Mouse (Mus musculus) heart, postnatal 25 days (tissue): ENCODE results near the gene Pfn1. TPM values are rescaled to one million over a fixed set of nuclear protein-coding genes. Genes with fewer than 3 reads are reported as not detected.
A peak's percentile ranks its signal among the peaks of the same experiment; 100 is the strongest.

Experiments
- DNase-seq: peaks from one replicate; pipeline ENCODE4 v3.0.0; 2022; ENCODE audit warnings: low spot score
- intact Hi-C: fragments of 180-260 bp; cut with DNase I; formaldehyde crosslinking; loops from one replicate; pipeline ENCODE4 v1.15.1; 2025
- total RNA-seq, 2 experiments: library from RNA; stranded (reverse); gene quantifications; 2 replicates each; pipeline ENCODE4 v1.2.3; 2021

Gene Pfn1
- total RNA-seq, 2 experiments from 2014 or later: 290 to 310 TPM

DNA sequence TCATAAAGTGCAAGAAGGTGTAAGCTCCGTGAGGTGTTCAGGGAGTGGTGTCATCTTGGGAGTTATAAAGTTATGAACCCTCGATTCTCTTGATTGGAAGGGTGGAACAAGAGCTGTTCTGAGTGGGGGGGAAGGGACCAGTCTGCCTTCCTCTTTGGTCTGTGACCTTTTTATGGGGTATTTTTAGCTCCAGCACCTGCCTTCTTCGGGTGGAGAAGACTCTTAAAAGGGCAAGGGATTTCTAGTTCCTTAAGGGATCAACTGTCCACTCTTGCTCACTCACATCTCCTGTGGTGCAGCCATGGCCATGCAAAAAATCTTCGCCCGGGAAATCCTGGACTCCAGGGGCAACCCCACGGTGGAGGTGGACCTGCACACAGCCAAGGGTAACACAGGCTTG, 3.1 kb upstream of the Pfn1 start:
- no peak for DNase-seq
- intact Hi-C loops: loop anchor here (10.0 kb wide), 1 partner anchor 643 kb away; the partner anchor contains the start of genes Acadvl and Dlg4

DNA sequence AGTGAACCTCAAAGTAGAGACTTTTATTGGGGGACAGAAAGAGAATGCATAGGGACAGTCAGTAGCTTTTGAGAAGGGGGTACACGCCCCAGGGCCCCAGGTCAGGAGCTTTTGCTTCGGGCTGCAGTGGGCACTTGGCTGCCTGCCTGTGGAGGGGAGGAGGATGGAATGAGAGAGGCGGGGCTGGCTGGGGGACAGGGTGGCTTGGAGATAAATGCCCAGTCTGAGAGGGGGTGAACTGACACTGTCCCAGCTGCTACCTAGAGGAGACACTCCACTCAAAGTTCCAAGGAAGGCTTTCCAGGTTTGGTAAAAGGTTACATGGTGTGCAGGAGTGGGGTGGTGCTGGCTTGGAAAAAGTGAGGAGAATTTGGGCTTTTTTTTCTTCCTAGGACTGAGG, 2.5 kb upstream of the Pfn1 start, which contains the start of gene Eno3:
TSS of gene Eno3 (plus strand) at position 239 of the 400 bp plus-strand sequence.
- intact Hi-C loops: loop anchor here (10.0 kb wide), 1 partner anchor 642 kb away; the partner anchor contains the start of genes Acadvl and Dlg4
- DNase-seq: no peak

DNA sequence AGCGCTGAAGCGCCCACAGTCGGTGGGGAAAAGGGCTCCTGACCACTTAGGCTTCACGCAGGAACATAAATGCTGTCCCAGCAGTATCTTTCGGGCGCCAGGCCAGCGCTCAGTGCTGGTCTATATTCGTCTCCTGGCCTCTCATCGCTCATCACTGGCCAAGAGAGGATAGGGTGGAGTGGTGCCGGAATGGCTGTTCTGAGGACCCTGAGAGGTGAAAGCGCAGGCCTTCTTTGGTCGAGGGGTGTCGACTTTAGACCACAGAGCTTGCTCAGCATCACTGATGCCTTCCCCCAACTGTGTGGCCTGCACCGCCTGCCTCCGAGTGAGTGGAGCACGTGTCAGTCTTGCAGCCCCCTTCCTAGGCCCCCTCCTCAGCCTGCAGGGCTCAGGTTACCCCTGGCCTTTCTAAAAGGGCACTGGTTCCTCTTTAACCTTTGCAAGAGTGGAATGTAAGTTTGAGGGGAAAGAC, 2.0 kb upstream of the Pfn1 start:
- intact Hi-C loops: loop anchor here (10.0 kb wide), 1 partner anchor 642 kb away; the partner anchor contains the start of genes Acadvl and Dlg4

GRCm38 (mm10) chr11:70655571-70656455, 1.4 kb upstream of the Pfn1 start:
- peak; percentile 67 for DNase-seq
- intact Hi-C loops: loop anchor here (2.0 to 10.0 kb wide), 2 partner anchors 13 to 641 kb away; partner anchors contain the start of genes Acadvl, Dlg4 and Spag7

More for the DNA sequence above, 2.0 kb upstream of the Pfn1 start:
- peak; percentile 59 for DNase-seq

DNA sequence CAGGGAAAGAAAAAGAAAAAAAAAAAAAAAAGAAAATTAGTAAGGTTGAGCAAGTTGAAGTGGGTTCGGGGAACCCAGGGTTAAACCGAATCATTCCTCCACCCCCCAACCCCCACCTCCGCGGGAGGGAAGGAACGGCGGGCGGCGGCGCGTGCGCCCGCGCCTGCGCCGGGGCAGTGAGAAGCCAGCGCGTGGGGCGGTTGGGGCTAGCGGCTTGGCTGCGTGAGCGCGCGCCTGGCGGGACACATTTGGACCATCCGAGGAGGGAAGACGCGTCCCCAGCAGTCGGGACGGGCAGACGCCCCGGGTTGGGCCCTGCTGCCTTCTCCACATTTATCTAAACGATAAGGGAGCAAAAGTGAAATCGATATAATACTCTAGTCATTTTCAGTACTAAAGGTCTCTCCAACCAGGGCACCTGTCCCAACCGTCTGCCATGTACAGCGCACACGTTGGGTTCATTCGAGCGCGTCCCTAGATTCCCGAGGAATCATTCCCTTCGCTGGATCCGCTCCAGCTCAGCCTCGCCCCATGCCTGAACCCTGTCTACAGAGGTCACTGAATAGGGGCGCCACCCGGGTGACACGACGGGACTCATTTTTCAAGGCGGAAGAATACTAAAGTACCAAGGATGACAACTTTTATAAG, 603 bp upstream of the Pfn1 start:
- peak; percentile 71 for DNase-seq
- intact Hi-C loops: loop anchor here (2.0 to 10.0 kb wide), 2 partner anchors 14 to 640 kb away; partner anchors contain the start of genes Acadvl, Dlg4 and Spag7

DNA sequence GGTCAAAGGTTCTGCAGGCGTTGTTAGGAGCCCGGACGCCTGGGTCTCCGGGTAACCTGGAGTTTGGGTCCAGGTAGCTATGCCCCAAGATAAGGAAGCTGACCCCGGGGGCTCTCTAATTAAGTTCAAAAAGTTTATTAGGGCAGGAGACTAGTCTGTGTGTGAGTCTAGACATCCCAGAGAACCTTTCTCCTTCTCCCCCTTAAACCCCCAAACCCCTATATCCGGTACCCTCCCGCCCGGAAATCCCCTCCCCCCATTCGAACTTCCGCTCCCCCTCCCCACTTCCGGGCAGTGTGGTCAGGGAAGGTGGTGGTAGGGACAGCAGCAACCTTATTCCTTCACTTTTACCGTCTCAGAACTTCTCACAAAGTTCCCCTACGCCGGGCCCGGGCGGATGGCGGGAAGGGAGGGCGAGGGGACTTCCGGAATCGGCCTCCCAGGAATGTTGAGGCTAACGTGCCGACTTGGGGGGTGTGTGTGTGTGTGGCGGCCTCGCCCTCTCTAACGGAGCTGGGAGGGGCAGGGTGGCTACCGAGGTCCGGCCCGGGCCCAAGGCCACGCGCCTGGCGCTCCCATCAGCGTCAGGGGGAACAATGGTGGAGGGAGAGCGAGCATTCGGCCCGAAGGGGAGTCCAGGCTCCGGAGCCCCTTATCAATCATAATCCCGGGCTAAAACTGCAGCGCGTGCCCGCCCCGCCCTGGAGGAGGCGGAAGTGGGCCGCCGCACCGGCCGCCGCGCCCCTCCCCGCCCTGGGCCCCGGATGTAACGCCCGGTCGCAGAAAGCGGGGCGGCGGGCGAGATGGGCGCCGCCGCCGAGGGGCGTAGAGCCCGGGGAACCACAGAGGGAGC, 873 bp downstream of the Pfn1 start:
- DNase-seq: peak; percentile 49
- intact Hi-C loops: loop anchor here (2.0 to 10.0 kb wide), 2 partner anchors 15 to 639 kb away; partner anchors contain the start of genes Acadvl, Dlg4 and Spag7

DNA sequence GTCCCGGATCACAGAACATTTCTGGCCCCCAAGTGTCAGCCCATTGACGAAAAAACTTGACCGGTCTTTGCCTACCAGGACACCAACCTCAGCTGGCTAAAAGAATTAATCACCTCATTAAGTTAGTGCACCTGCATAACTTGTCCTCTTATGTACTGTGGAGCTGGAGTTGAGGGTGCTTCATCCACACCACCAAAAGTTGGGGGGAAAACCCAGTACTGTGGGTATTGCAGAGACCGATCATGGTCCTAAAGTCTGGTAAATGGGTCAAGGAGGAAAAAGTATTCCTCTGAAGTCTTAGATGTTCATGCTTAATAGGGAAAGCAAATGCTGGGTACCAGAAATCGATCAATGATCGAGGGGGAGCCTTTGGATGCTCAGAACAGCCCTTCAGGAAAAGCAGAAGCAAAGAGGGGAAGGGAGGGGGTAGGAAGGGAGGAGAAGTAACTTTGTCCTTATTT, 1.5 kb downstream of the Pfn1 start:
- intact Hi-C loops: loop anchor here (10.0 kb wide), 1 partner anchor 638 kb away; the partner anchor contains the start of genes Acadvl and Dlg4

GRCm38 (mm10) chr11:70652029-70652883, 2.2 kb downstream of the Pfn1 start:
- DNase-seq: no peak
- intact Hi-C loops: loop anchor here (10.0 kb wide), 1 partner anchor 637 kb away; the partner anchor contains the start of genes Acadvl and Dlg4

More for the DNA sequence above, 1.5 kb downstream of the Pfn1 start:
- no peak for DNase-seq

GRCm38 (mm10) chr11:70651391-70651790, 3.1 kb downstream of the Pfn1 start:
- intact Hi-C loops: loop anchor here (10.0 kb wide), 1 partner anchor 637 kb away; the partner anchor contains the start of genes Acadvl and Dlg4
- DNase-seq: no peak

- DNase-seq: no peak
- intact Hi-C loops: loop anchor here (10.0 kb wide), 1 partner anchor 636 kb away; the partner anchor contains the start of genes Acadvl and Dlg4
Observed at GRCm38 (mm10) chr11:70650322-70651175, 3.9 kb downstream of the Pfn1 start.

DNA sequence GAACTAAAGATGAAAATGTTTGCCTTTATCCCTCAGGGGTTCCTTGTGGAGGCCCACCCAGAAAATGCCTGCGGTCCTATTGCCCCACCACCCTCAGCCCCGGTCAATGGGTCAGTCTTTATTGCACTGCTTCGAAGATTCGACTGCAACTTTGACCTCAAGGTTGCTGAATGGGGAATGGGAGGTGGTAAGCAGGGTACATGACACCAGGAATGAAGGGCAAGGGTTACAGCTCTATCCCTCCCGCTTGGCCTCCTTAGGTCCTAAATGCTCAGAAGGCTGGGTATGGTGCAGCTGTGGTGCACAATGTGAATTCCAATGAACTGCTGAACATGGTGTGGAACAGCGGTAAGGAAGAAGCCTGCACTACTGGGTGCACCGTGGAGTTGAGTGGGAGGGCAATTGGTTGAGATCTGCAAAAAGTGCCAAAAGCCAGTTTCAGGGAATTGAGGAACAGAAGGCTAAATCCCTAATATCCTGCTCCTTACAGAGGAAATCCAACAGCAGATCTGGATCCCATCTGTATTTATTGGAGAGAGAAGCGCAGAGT, 5.2 kb downstream of the Pfn1 start:
- intact Hi-C loops: no loop called here
- DNase-seq: no peak

DNA sequence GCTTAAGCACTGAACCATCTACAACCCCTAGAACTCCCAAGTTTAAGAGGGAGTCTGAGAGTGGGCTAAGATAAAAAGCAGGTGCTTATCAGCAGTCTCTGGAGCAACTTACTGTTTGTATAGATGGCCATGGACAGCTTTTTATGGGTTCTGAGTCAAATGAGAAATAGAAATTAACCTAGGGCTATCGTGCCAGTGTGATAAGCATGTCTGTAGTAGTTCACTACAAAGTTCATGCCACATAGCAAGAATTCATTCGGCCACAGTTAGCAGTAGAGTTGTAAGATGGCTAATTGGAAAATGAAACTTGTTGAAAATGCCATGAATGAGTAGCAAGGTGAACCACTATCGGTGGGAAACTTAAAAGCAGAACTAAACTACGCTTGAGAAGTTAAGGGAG, 5.9 kb downstream of the Pfn1 start:
- DNase-seq: no peak
- intact Hi-C loops: no loop called here

DNA sequence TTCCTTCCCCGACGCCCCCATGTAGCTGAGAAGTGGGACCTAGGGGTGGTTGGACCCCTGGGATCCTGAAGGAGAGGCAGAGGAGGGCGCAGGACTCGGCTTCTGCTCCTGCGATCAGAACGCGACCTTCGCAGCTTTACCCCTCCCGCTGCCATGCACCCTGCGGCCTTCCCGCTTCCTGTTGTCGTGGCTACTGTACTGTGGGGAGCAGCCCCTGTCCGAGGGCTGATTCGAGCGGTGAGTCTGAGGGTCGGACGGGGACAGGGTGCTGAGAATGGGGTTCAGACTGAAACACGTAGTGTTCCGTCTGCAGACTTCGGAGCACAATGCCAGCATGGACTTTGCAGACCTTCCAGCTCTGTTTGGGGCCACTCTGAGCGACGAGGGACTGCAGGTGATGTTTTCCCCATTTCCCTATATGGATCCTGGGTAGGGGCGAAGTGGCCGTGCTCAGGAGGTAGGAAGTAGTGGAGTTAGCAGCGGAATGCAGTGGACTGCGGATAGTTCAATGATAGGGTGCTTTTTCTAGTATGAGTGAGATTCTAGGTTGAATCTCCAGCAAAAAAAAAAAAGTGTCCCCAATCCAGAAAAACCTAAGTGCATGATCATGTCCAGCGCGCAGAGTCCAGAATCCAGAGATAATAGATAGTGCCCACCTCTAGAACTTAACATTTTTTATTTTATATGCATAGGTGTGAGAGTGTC, 6.6 kb downstream of the Pfn1 start:
- intact Hi-C loops: loop anchor here (2.0 kb wide), 1 partner anchor 55 kb away; no protein-coding TSS in a partner anchor
- DNase-seq: no peak

GRCm38 (mm10) chr11:70646691-70647650, 7.5 kb downstream of the Pfn1 start, which contains the start of the genes Rnf167 and Slc25a11:
Rnf167 (plus strand) TSS chr11:70647235.
Slc25a11 (minus strand) TSS chr11:70647479.
- DNase-seq: peak; percentile 94
- intact Hi-C loops: loop anchor here (2.0 kb wide), 1 partner anchor 56 kb away; no protein-coding TSS in a partner anchor

GRCm38 (mm10) chr11:70646259-70646555, 8.2 kb downstream of the Pfn1 start:
- intact Hi-C loops: loop anchor here (2.0 kb wide), 1 partner anchor 57 kb away; no protein-coding TSS in a partner anchor
- no peak for DNase-seq
